ENCODE assay signal across 8 mouse cellular contexts in the genomic region with DNA sequence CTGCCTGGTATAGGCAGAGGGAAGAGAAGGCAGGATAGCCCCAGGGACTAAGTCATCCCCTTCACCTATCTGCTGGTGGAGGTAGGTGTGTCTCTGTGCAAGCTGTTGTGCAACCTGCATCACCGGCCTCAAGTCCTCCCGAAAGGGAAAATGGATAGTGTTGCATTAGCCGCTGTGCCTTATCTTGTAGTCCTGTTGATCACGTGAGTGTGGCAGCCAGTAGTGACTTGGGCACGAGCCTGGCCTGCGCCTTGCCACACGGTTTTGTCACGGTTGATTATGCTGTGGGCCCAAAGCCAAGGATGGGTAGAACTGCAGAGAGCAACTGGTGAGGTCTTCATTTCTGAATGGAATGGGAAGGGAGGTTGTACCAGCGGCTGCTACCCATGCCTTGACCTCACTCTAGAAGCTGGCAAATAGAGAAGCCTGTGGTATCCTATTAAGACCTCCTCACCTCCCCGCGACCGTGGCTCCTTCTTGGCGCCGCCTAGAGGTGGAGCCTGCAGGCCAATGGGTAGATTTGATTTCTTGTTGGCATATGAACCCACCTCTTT. TPM values are rescaled to one million over a fixed set of nuclear protein-coding genes. Genes with fewer than 3 reads are reported as not detected.
DNase-seq lines count a peak whose midpoint lies in the region; ATAC-seq and TF ChIP-seq lines count a peak whose summit lies in the region.
"Had no signal": no experiment of that assay in that cellular context is flagged by ENCODE, and none has a peak within 500 bp of the region (broad histone marks: within the 10 kb centered on the region; RNA-seq: fewer than 3 reads in every experiment).

No protein-coding gene starts in this region.

- no peak overlapping the region for H3K27ac ChIP-seq in ES-Bruce4 (ENCODE audit: insufficient read depth, low read length)
- peak overlapping the region; percentile 9; the same call in 1 of the 2 replicates for H3K27ac ChIP-seq in cerebellum, adult 2 months (ENCODE audit: insufficient read depth, low read length)
- no peak overlapping the region for H3K27ac ChIP-seq in heart, embryonic 12.5 days (ENCODE audit: poor library complexity, severe bottlenecking)
- no peak overlapping the region for H3K27ac ChIP-seq in kidney, postnatal 0 days
- H3K27ac ChIP-seq: macrophage had no signal

- peaks cover 2% of the 10 kb centered on the region for H3K4me1 ChIP-seq in ES-Bruce4 (ENCODE audit: control insufficient read depth, insufficient read depth, low read length)
- peaks cover 4% of the 10 kb centered on the region for H3K4me1 ChIP-seq in cerebellum, adult 2 months (ENCODE audit: control insufficient read depth, insufficient read depth, low read length)
- peaks cover 33% of the 10 kb centered on the region for H3K4me1 ChIP-seq in heart, embryonic 12.5 days (replicated peaks)
- H3K4me1 ChIP-seq in kidney, postnatal 0 days (replicated peaks; ENCODE audit: insufficient read depth, low read length): peaks cover 4% of the 10 kb centered on the region

- peak; percentile 54 for TF ChIP-seq CTCF in ES-Bruce4 (IDR thresholded peaks at IDR 0.05; ENCODE audit: low read depth, low read length)
- TF ChIP-seq CTCF in cerebellum, adult 2 months (IDR thresholded peaks at IDR 0.05; ENCODE audit: borderline replicate concordance, insufficient read depth, low read depth, low read length): peak; percentile 42; the same call in 1 of the 2 replicates
- TF ChIP-seq CTCF in kidney, postnatal 0 days (IDR thresholded peaks at IDR 0.05; ENCODE audit: low read depth): peak; percentile 56

- no peaks in the 10 kb centered on the region for H3K27me3 ChIP-seq in ES-Bruce4 (ENCODE audit: control insufficient read depth, insufficient read depth, low read length, poor library complexity, severe bottlenecking)
- no peaks in the 10 kb centered on the region for H3K27me3 ChIP-seq in cerebellum, adult 2 months (ENCODE audit: control insufficient read depth, insufficient read depth, low read length)
- H3K27me3 ChIP-seq in heart, embryonic 12.5 days (replicated peaks): no peaks in the 10 kb centered on the region
- H3K27me3 ChIP-seq in kidney, postnatal 0 days (ENCODE audit: insufficient read depth, low read length): no peaks in the 10 kb centered on the region

- H3K9me3 ChIP-seq in ES-Bruce4 (replicated peaks; ENCODE audit: control insufficient read depth, insufficient read depth, low read length, poor library complexity, severe bottlenecking): no peaks in the 10 kb centered on the region
- no peaks in the 10 kb centered on the region for H3K9me3 ChIP-seq in heart, embryonic 12.5 days (replicated peaks)
- no peaks in the 10 kb centered on the region for H3K9me3 ChIP-seq in kidney, postnatal 0 days (replicated peaks; ENCODE audit: low read length)

- peak overlapping the region; percentile 58 for H3K4me3 ChIP-seq in ES-Bruce4 (ENCODE audit: low read depth, low read length)
- H3K4me3 ChIP-seq in cerebellum, adult 2 months (replicated peaks; ENCODE audit: insufficient read depth, low read depth, low read length): peak overlapping the region; percentile 68
- peak overlapping the region; percentile 87 for H3K4me3 ChIP-seq in heart, embryonic 12.5 days
- no peak overlapping the region; the same call in 1 of the 2 replicates for H3K4me3 ChIP-seq in kidney, postnatal 0 days (replicated peaks; ENCODE audit: low read depth, low read length)

- TF ChIP-seq POLR2A in ES-Bruce4 (IDR thresholded peaks at IDR 0.05; ENCODE audit: insufficient read depth, low read length): no peak
- peak; percentile 65; the same call in 1 of the 2 replicates for TF ChIP-seq POLR2A in cerebellum, adult 2 months (IDR thresholded peaks at IDR 0.05; ENCODE audit: borderline replicate concordance, insufficient read depth, low read length)

- 1% methylated on average over 14 of the region's 14 CpGs for WGBS in cerebellum, adult 2 months
- 10% methylated on average over 14 of the region's 14 CpGs for WGBS in heart, embryonic 12.5 days
- whole genome bisulfite sequencing in kidney, postnatal 0 days: 26% methylated on average over 14 of the region's 14 CpGs

- H3K36me3 ChIP-seq in ES-Bruce4 (ENCODE audit: control insufficient read depth, insufficient read depth, low read length, poor library complexity, severe bottlenecking): no peaks in the 10 kb centered on the region
- no peaks in the 10 kb centered on the region for H3K36me3 ChIP-seq in heart, embryonic 12.5 days
- H3K36me3 ChIP-seq in kidney, postnatal 0 days (ENCODE audit: insufficient read depth, low read length): no peaks in the 10 kb centered on the region

- peak overlapping the region; percentile 93 for H3K4me2 ChIP-seq in heart, embryonic 12.5 days
- peak overlapping the region; percentile 94 for H3K4me2 ChIP-seq in kidney, postnatal 0 days (ENCODE audit: low read length)

- ATAC-seq in heart, embryonic 12.5 days (ENCODE audit: insufficient number of reproducible peaks, low FRiP score): peak; percentile 65
- ATAC-seq in kidney, postnatal 0 days (replicated peaks; ENCODE audit: low FRiP score, low read depth): peak; percentile 23; the same call in 1 of the 2 replicates

- TF ChIP-seq EP300 in ES-Bruce4 (IDR thresholded peaks at IDR 0.05; ENCODE audit: insufficient read depth, low read depth, low read length): no peak

- DNase-seq in B cell, adult 2 months: peak; percentile 72 to 73
- peak; percentile 89 to 91 for DNase-seq in cerebellum, adult 2 months
- no peak for DNase-seq in kidney, postnatal 0 days (ENCODE audit: low spot score)
- DNase-seq in lung, postnatal 25 days (ENCODE audit: low spot score): peak; percentile 66
- DNase-seq in right cerebral cortex, postnatal 4 days: peak; percentile 49

- H3K9ac ChIP-seq in ES-Bruce4 (ENCODE audit: low read depth, poor library complexity, severe bottlenecking): no peak overlapping the region
- peak overlapping the region; percentile 90; the same call in 1 of the 2 replicates for H3K9ac ChIP-seq in heart, embryonic 12.5 days
- H3K9ac ChIP-seq in kidney, postnatal 0 days (ENCODE audit: low read depth, low read length): no peak overlapping the region

RNA-seq across cellular contexts. Expression of a gene that starts 1.8 kb away (rescaled TPM):
- 37.6 and 42.4 TPM in 2 replicates for polyA plus RNA-seq in ES-Bruce4 (2011; ENCODE audit: insufficient read depth, insufficient read length, low read depth, missing spikeins)
- polyA plus RNA-seq in cerebellum, adult 2 months (2012; rRNA removed): 238 and 239 TPM in 2 replicates
- 6.7 and 8.4 TPM in 2 replicates for polyA plus RNA-seq in heart, embryonic 12.5 days (2016; fragmentation: Nextera tagmentation; extraction: Ambion mirVana)
- polyA plus RNA-seq in kidney, postnatal 0 days (2015; fragmentation: Nextera tagmentation; extraction: Ambion mirVana): 8.4 and 8.5 TPM in 2 replicates

RNA-seq across cellular contexts. Expression of a gene that starts 36.7 kb away (rescaled TPM):
- polyA plus RNA-seq in ES-Bruce4 (2011; ENCODE audit: insufficient read depth, insufficient read length, low read depth, missing spikeins): 118 and 141 TPM in 2 replicates
- 76.7 and 82.5 TPM in 2 replicates for polyA plus RNA-seq in cerebellum, adult 2 months (2012; rRNA removed)
- polyA plus RNA-seq in heart, embryonic 12.5 days (2016; fragmentation: Nextera tagmentation; extraction: Ambion mirVana): 52.5 and 58.2 TPM in 2 replicates
- polyA plus RNA-seq in kidney, postnatal 0 days (2015; fragmentation: Nextera tagmentation; extraction: Ambion mirVana): 37.0 and 43.9 TPM in 2 replicates
